Mouse (Mus musculus) neural tube, embryonic 15.5 days (tissue): ENCODE data around the gene Cr2. TPM values are rescaled to one million over a fixed set of nuclear protein-coding genes. Genes with fewer than 3 reads are reported as not detected.

Experiments used
- ATAC-seq: fragments of 200-750 bp; cut with Nextera tagmentation; 2 replicates; pipeline ENCODE4 v1.8.0; 2017; ENCODE audit warnings: mild to moderate bottlenecking, moderate TSS enrichment, moderate library complexity; ENCODE audit not compliant: low FRiP score
- H3K27ac ChIP-seq: fragments of 300-500 bp; sonication (generic); replicated peaks from 2 replicates; pipeline ENCODE4 v1.5.1; 2015; ENCODE audit warnings: mild to moderate bottlenecking, inconsistent platforms
- H3K27me3 ChIP-seq: fragments of 300-500 bp; sonication (generic); replicated peaks from 2 replicates; pipeline ENCODE4 v1.6.1; 2015; ENCODE audit warnings: inconsistent platforms
- H3K36me3 ChIP-seq: fragments of 300-500 bp; sonication (generic); 2 replicates; pipeline ENCODE4 v1.6.1; 2015; ENCODE audit warnings: inconsistent platforms
- H3K4me1 ChIP-seq: fragments of 300-500 bp; sonication (generic); 2 replicates; pipeline ENCODE4 v1.6.1; 2015; ENCODE audit warnings: inconsistent platforms
- H3K4me2 ChIP-seq: fragments of 300-500 bp; sonication (generic); 2 replicates; pipeline ENCODE4 v1.6.1; 2015; ENCODE audit warnings: inconsistent platforms, mild to moderate bottlenecking, moderate library complexity
- H3K4me3 ChIP-seq: fragments of 300-500 bp; sonication (generic); replicated peaks from 2 replicates; pipeline ENCODE4 v1.5.1; 2015; ENCODE audit warnings: mild to moderate bottlenecking, inconsistent platforms
- H3K9ac ChIP-seq: fragments of 300-500 bp; sonication (generic); replicated peaks from 2 replicates; pipeline ENCODE4 v1.6.1; 2015; ENCODE audit warnings: mild to moderate bottlenecking, inconsistent platforms
- H3K9me3 ChIP-seq: fragments of 300-500 bp; sonication (generic); replicated peaks from 2 replicates; pipeline ENCODE4 v1.6.1; 2016; ENCODE audit warnings: inconsistent platforms
- WGBS: fragments of 180-500 bp; shearing (Covaris S2); methylation state at CpG from one replicate; pipeline ENCODE4 v1.1.7; 2015; ENCODE audit warnings: mixed read lengths; 5-methylcytosine and 5-hydroxymethylcytosine counted together
- polyA plus RNA-seq: library from polyadenylated mRNA; unstranded; fragments of >200 nt; fragmentation: Nextera tagmentation; extraction: Ambion mirVana; gene quantifications from 2 replicates; pipeline ENCODE4 v1.2.1, GENCODE M21; 2015

The Cr2 gene
- polyA plus RNA-seq, 1 experiment from 2014 or later: 0.46 TPM

GRCm38 (mm10) chr1:195113621-195114020 lies 62.9 kb downstream of the Cr2 start:
- Histone ChIP-seq H3K27me3 (no peaks in the 10 kb centered on the region), H3K4me1 (no peaks in the 10 kb centered on the region), H3K4me2 (no peak overlapping the region), H3K27ac (no peak overlapping the region), H3K36me3 (peaks cover 7% of the 10 kb centered on the region; the same call in 1 of the 2 replicates), H3K9me3 (no peaks in the 10 kb centered on the region), H3K9ac (no peak overlapping the region), H3K4me3 (no peak overlapping the region)
- 92% methylated on average over 4 of the region's 4 CpGs for whole genome bisulfite sequencing
- no peak for ATAC-seq

DNA sequence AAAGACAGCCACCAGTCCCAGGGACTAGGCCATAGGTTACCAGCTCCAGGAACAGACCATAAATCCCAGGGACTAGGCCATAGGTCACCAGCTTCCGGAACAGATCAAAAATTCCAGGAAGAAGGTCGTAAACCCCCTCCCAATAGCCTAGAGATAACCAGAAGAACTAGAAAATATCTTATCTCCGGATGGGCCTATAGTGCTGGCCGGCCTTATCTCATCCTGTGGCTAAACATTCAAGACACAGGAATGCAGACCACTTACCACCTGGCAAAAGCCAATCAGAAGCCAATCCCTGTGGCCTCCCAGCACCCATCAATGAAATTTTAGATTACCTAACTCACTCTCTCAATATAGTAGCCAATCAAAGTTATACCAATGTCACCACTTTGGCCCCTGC lies 75.8 kb downstream of the Cr2 start:
- Histone ChIP-seq H3K9me3 (no peaks in the 10 kb centered on the region), H3K27ac (no peak overlapping the region), H3K4me3 (no peak overlapping the region), H3K27me3 (no peaks in the 10 kb centered on the region), H3K4me1 (no peaks in the 10 kb centered on the region), H3K36me3 (peaks cover 27% of the 10 kb centered on the region), H3K4me2 (no peak overlapping the region), H3K9ac (no peak overlapping the region)
- WGBS: 79% methylated on average over 4 of the region's 4 CpGs
- no peak for ATAC-seq

DNA sequence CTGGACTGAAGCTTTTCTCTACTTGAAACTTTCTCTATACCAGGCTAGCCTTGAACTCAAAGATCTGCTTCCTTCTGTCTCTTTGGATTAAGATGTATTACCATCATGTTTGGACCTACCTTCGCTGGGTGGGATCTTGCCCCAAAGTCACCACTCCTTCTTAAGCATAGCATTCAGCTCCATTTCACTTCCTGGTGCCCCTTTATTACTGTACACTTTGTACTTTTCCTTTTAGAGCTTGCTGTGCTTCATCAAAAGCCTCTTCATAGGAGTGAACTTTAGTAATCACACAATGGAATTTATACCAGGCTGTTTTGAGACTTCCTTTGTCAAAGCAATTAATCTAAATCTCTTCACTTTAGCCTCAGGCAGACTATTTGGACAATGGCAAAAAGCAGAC lies 78.5 kb downstream of the Cr2 start:
- Histone ChIP-seq H3K4me3 (no peak overlapping the region), H3K9me3 (no peaks in the 10 kb centered on the region), H3K4me2 (no peak overlapping the region), H3K27ac (no peak overlapping the region), H3K27me3 (no peaks in the 10 kb centered on the region), H3K9ac (no peak overlapping the region), H3K4me1 (no peaks in the 10 kb centered on the region), H3K36me3 (peaks cover 19% of the 10 kb centered on the region)
- 95% methylated on average over 1 of the region's 1 CpGs for WGBS
- ATAC-seq: no peak

DNA sequence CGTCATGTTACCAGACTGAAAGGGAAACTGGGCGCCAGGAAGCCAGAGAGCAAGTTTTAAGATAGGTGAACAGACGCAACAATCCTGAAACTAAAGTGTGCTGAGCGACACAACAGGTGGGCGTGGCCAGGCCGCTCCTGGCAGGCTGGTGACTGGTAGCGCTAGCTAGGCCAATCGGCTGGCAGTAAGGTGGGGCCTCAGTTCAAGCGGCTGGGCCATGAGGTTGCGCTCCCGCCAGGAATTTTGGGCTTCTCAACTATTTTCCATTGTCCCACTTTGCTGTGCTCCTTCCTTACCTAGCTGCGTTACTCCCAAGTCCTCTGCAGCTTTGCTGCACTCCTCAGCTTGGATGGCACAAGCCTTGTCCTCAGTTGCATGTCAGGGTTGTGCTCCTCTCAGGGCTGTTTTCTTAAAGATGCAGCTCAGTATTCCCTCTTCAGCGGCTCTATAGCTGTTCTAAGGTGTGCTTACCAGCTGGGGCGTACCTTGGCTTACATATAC lies 84.2 kb downstream of the Cr2 start, which contains the start of gene Cd46:
Cd46 (minus strand) TSS at position 30 of the 501 bp plus-strand sequence.
- Histone ChIP-seq H3K36me3 (0 out of 2 replicates have a peak, but pooled peaks cover 7% of the 10 kb centered on the region), H3K9me3 (no peaks in the 10 kb centered on the region), H3K27ac (no peak within 1 kb of the TSS), H3K27me3 (no peaks in the 10 kb centered on the region), H3K4me2 (peak within 1 kb of the TSS; percentile 70), H3K9ac (0 out of 2 replicates have a peak within 1 kb of the TSS, but pooled peaks have one; percentile 23), H3K4me3 (peak within 1 kb of the TSS; percentile 37), H3K4me1 (peaks cover 10% of the 10 kb centered on the region)
- peak; percentile 85 for ATAC-seq
- WGBS: 5% methylated on average over 14 of the region's 14 CpGs

DNA sequence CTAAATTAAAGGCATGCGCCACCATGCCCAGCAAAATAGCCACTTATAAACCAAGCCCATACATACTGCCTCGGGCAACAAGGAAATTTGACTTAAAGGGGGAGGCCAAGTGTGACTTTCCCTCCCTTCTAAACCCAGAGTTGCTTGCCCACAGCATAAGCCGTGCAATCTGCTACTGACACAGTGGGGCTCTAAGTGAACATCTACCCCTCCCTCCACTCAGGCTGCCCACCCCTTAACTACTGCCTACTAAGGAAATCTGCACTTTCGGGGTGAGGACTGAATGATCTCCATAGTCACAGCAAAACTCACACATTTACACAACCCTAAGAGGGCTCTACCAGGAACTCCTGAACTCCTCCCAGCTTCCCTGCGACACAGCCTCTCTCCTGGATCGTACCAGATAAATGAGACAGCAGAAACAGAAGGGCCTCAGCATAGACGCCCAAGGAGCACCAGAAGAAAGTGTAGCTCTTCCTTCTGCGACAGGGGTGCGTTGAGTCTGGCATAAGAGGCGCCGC lies 84.8 kb downstream of the Cr2 start:
- Histone ChIP-seq H3K9me3 (no peaks in the 10 kb centered on the region), H3K27me3 (no peaks in the 10 kb centered on the region), H3K36me3 (0 out of 2 replicates have a peak, but pooled peaks cover 3% of the 10 kb centered on the region), H3K4me2 (peak overlapping the region; percentile 70), H3K9ac (no peak overlapping the region), H3K4me3 (peak overlapping the region; percentile 37), H3K4me1 (peaks cover 10% of the 10 kb centered on the region), H3K27ac (no peak overlapping the region)
- WGBS: 21% methylated on average over 11 of the region's 11 CpGs
- peak; percentile 59 for ATAC-seq

Other genes starting within 250 kb of the Cr2 start
- 29.4 and 39.4 TPM in 2 replicates for gene Cd34, start 237.9 kb downstream of the Cr2 start, polyA plus RNA-seq
- 1.2 and 1.3 TPM in 2 replicates for gene Cd46, start 84.5 kb downstream of the Cr2 start, polyA plus RNA-seq
- 35.5 and 45.3 TPM in 2 replicates for gene Cr1l, start 45.1 kb downstream of the Cr2 start, polyA plus RNA-seq